Mouse (Mus musculus) skeletal muscle tissue, adult 2 months (tissue): ENCODE results near the gene Sst.

Experiments
- DNase-seq: peaks from one replicate; pipeline ENCODE4 v3.0.0-alpha.2; 2012; ENCODE audit warnings: low read depth, low spot score

The Sst gene

GRCm38 (mm10) chr16:23887910-23888579 lies 2.7 kb downstream of the Sst start:
- no peak for DNase-seq

DNA sequence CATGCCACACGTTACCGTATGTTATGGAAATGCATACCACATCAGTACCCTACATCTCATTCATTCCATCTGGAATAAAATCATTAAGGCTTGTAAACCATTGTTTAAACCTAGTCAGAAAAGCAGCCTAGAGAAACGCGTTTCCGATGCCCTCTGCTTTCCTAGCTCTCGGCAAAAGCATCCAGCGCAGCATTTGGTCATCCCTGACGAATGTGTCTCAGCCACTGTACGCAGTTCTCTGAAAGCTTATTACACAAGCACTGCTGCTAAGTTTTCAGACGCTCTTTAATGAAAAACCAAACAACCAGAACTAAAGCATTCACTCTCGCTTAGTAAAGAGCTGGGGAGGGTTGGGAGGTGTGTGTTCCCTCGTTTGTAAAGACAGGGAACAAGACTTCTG lies 5.7 kb downstream of the Sst start:
- no peak for DNase-seq

GRCm38 (mm10) chr16:23855242-23855641 lies 35.5 kb downstream of the Sst start:
- DNase-seq, result no peak

GRCm38 (mm10) chr16:23849720-23850119 lies 41.0 kb downstream of the Sst start:
- DNase-seq, result no peak

GRCm38 (mm10) chr16:23849176-23849575 lies 41.6 kb downstream of the Sst start:
- no peak for DNase-seq

- no peak for DNase-seq
Observed at GRCm38 (mm10) chr16:23844622-23845021, 46.1 kb downstream of the Sst start.

GRCm38 (mm10) chr16:23842609-23843008 lies 48.1 kb downstream of the Sst start:
- no peak for DNase-seq
